Mouse (Mus musculus) heart, postnatal 25 days (tissue): ENCODE results near the gene Stim2. TPM values are rescaled to one million over a fixed set of nuclear protein-coding genes. Genes with fewer than 3 reads are reported as not detected.

ENCODE experiments used
- DNase-seq: peaks from one replicate; pipeline ENCODE4 v3.0.0; 2022; ENCODE audit warnings: low spot score
- intact Hi-C: fragments of 180-260 bp; cut with DNase I; formaldehyde crosslinking; loops from one replicate; pipeline ENCODE4 v1.15.1; 2025
- total RNA-seq, 2 experiments: library from RNA; stranded (reverse); gene quantifications; 2 replicates each; pipeline ENCODE4 v1.2.3; 2021

The Stim2 gene
- total RNA-seq: 10 to 100 TPM; 12.4 to 16.6 TPM

- intact Hi-C loops: loop anchor here (5.0 kb wide), 2 partner anchors 114 to 126 kb away; no protein-coding TSS in a partner anchor
- peak; percentile 92 for DNase-seq
These were observed at the start of gene Stim2 for GRCm38 (mm10) chr5:53998146-53998742. Gene Stim2, plus strand, starts transcription at chr5:53998499.

- DNase-seq: peak; percentile 63
- intact Hi-C loops: loop anchor here (2.0 to 5.0 kb wide), 2 partner anchors 22 to 149 kb away; no protein-coding TSS in a partner anchor
These were observed 49.6 kb upstream of the Stim2 start for GRCm38 (mm10) chr5:53948606-53949266.

GRCm38 (mm10) chr5:53950189-53950588, 48.1 kb upstream of the Stim2 start:
- intact Hi-C loops: loop anchor here (2.0 kb wide), 1 partner anchor 77 kb away; no protein-coding TSS in a partner anchor
- peak; percentile 69 for DNase-seq

GRCm38 (mm10) chr5:53953216-53953615, 45.1 kb upstream of the Stim2 start:
- no peak for DNase-seq
- intact Hi-C loops: loop anchor here (2.0 kb wide), 1 partner anchor 42 kb away; no protein-coding TSS in a partner anchor

GRCm38 (mm10) chr5:53953797-53954196, 44.5 kb upstream of the Stim2 start:
- intact Hi-C loops: loop anchor here (2.0 kb wide), 1 partner anchor 41 kb away; no protein-coding TSS in a partner anchor
- no peak for DNase-seq

GRCm38 (mm10) chr5:53955966-53956365, 42.3 kb upstream of the Stim2 start:
- intact Hi-C loops: no loop called here
- DNase-seq: no peak

GRCm38 (mm10) chr5:53956396-53957314, 41.6 kb upstream of the Stim2 start:
- intact Hi-C loops: no loop called here
- no peak for DNase-seq

GRCm38 (mm10) chr5:53957348-53957747, 41.0 kb upstream of the Stim2 start:
- intact Hi-C loops: no loop called here
- DNase-seq: no peak

GRCm38 (mm10) chr5:53961229-53961628, 37.1 kb upstream of the Stim2 start:
- DNase-seq: no peak
- intact Hi-C loops: no loop called here

GRCm38 (mm10) chr5:53961830-53962515, 36.3 kb upstream of the Stim2 start:
- intact Hi-C loops: no loop called here
- no peak for DNase-seq

GRCm38 (mm10) chr5:53965656-53966055, 32.6 kb upstream of the Stim2 start:
- intact Hi-C loops: loop anchor here (5.0 kb wide), 1 partner anchor 33 kb away; no protein-coding TSS in a partner anchor
- no peak for DNase-seq

- DNase-seq: no peak
- intact Hi-C loops: loop anchor here (5.0 kb wide), 1 partner anchor 35 kb away; no protein-coding TSS in a partner anchor
These were observed 30.7 kb upstream of the Stim2 start for GRCm38 (mm10) chr5:53967560-53967959.

GRCm38 (mm10) chr5:53970178-53970577, 28.1 kb upstream of the Stim2 start:
- intact Hi-C loops: loop anchor here (2.0 kb wide), 2 partner anchors 21 to 97 kb away; no protein-coding TSS in a partner anchor
- DNase-seq: peak; percentile 42

GRCm38 (mm10) chr5:53971201-53971600, 27.1 kb upstream of the Stim2 start:
- intact Hi-C loops: loop anchor here (2.0 kb wide), 2 partner anchors 22 to 98 kb away; no protein-coding TSS in a partner anchor

GRCm38 (mm10) chr5:53972905-53973304, 25.4 kb upstream of the Stim2 start:
- intact Hi-C loops: no loop called here
- no peak for DNase-seq

More at GRCm38 (mm10) chr5:53971201-53971600, 27.1 kb upstream of the Stim2 start:
- no peak for DNase-seq

- intact Hi-C loops: no loop called here
These were observed 21.8 kb upstream of the Stim2 start for GRCm38 (mm10) chr5:53976497-53976896.

GRCm38 (mm10) chr5:53977060-53977459, 21.2 kb upstream of the Stim2 start:
- intact Hi-C loops: no loop called here
- DNase-seq: no peak

More at GRCm38 (mm10) chr5:53976497-53976896, 21.8 kb upstream of the Stim2 start:
- no peak for DNase-seq

- intact Hi-C loops: no loop called here
- no peak for DNase-seq
These were observed 14.9 kb upstream of the Stim2 start for GRCm38 (mm10) chr5:53983358-53983757.

- intact Hi-C loops: no loop called here
- DNase-seq: no peak
These were observed 12.7 kb upstream of the Stim2 start for GRCm38 (mm10) chr5:53985632-53986031.
